Mouse (Mus musculus) c-Kit-positive CD71-positive TER-119-negative erythroid progenitor cells, embryonic 14.5 days (primary cell): ENCODE measurements around the gene Skint7.
"Not testable (repeated sequence)": the region's sequence is repeated elsewhere in the genome, so short reads cannot be mapped to it uniquely, and the experiment has no call there.

Experiments
- DNase-seq: peaks from one replicate; pipeline ENCODE4 v3.0.0-alpha.2; 2013; ENCODE audit warnings: low read depth

The Skint7 gene

GRCm38 (mm10) chr4:111972623-111973022 lies at the start of gene Skint7:
Gene Skint7, plus strand, starts transcription at chr4:111972923.
- DNase-seq = no peak

DNA sequence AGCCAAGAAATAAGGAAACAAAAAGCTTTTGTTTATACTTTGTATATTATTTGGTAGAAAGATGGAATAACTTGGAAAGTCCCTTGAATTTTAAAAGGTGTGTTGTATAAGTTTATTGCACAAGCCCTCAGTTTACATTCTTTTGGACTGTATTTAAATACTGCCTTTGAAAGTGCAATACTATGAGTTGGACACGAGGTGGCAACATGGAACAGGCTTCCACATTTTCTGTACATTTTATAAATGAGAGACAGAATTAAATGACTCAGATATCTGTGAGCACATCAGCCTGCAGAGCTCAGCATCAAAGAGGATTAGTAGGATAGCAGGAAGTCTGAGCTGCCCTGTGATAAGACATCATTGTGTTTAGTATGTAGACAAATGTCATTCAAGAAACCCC lies 11.4 kb upstream of the Skint7 start:
- DNase-seq = no peak

DNA sequence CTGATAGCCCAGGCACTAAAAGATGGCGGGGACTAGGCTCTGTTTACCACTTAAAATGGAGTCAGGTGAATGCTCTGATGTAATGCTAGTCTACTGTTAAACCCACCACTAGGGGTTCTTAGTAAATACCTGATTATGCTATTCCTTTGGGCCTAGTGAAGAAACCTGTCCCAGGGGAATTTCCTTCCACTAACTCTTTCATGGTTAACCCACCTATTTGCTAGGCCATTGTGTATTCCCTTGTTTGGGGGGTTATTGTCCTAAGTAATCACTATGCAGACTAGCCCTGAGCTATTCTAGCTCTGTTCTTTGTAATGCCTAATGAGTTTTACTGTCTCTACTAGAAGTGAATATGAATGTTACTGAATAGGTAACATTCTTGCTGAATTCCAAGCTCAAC lies 9.5 kb upstream of the Skint7 start:
- not testable (repeated sequence) for DNase-seq

GRCm38 (mm10) chr4:111963669-111964068 lies 9.1 kb upstream of the Skint7 start:
- DNase-seq = no peak

DNA sequence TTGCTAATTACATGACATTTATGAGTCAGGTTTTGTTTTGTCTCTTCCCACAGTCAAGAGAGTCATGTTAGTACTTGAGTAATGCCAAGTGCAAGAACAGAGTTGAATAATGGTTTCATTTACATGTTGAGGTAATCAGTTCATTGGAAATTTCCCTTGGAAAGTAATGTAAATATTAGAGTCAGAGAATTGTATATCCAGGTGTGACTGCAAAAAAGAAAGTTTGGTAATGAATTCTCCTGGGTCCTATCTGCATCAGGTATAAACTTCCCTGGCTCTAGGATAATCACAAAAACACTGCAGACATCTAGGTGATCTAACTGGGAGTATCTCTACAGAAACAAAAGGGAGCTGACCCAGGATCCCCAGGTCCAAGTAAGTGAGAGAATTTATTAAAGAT lies 33.2 kb downstream of the Skint7 start, which contains the start of gene Skint1:
Skint1 (plus strand) TSS at position 301 of the 400 bp plus-strand sequence.
- no peak for DNase-seq
